ENCODE assay signal across 22 mouse cellular contexts in genomic region chr13:93891276-93891675, GRCm38 (mm10).
DNase-seq lines count a peak whose midpoint lies in the region; ATAC-seq and TF ChIP-seq lines count a peak whose summit lies in the region.
"Had no signal": no experiment of that assay in that cellular context is flagged by ENCODE, and none has a peak within 500 bp of the region (broad histone marks: within the 10 kb centered on the region; RNA-seq: fewer than 3 reads in every experiment).

No protein-coding gene starts in this region.

- peaks cover 43% of the 10 kb centered on the region for H3K4me1 ChIP-seq in heart, embryonic 10.5 days
- 0 out of 2 replicates have a peak, but pooled peaks cover 6% of the 10 kb centered on the region for H3K4me1 ChIP-seq in kidney, postnatal 0 days (replicated peaks; ENCODE audit: insufficient read depth, low read length)
- H3K4me1 ChIP-seq: forebrain, embryonic 15.5 days; hindbrain, embryonic 10.5 days had no signal

- H3K9ac ChIP-seq in kidney, postnatal 0 days (ENCODE audit: low read depth, low read length), result no peak overlapping the region
- H3K9ac ChIP-seq: embryonic facial prominence, embryonic 15.5 days; forebrain, embryonic 15.5 days; heart, embryonic 12.5 days had no signal

- H3K4me3 ChIP-seq in heart, embryonic 10.5 days, result no peak overlapping the region
- H3K4me3 ChIP-seq in kidney, postnatal 0 days (replicated peaks; ENCODE audit: low read depth, low read length), result no peak overlapping the region
- H3K4me3 ChIP-seq: embryonic facial prominence, embryonic 15.5 days; erythroblast, embryonic 14.5 days; forebrain, embryonic 15.5 days; heart, adult 2 months; heart, embryonic 12.5 days; hindbrain, embryonic 10.5 days had no signal

- H3K27me3 ChIP-seq in heart, embryonic 10.5 days (ENCODE audit: insufficient read depth, poor library complexity, severe bottlenecking), result no peaks in the 10 kb centered on the region
- H3K27me3 ChIP-seq in kidney, postnatal 0 days (ENCODE audit: insufficient read depth, low read length), result no peaks in the 10 kb centered on the region
- H3K27me3 ChIP-seq: embryonic facial prominence, embryonic 15.5 days; forebrain, embryonic 15.5 days; heart, embryonic 12.5 days had no signal

- TF ChIP-seq CTCF in kidney, postnatal 0 days (IDR thresholded peaks at IDR 0.05; ENCODE audit: low read depth), result no peak

- H3K36me3 ChIP-seq in heart, embryonic 10.5 days, result no peaks in the 10 kb centered on the region
- H3K36me3 ChIP-seq in kidney, postnatal 0 days (ENCODE audit: insufficient read depth, low read length), result no peaks in the 10 kb centered on the region
- H3K36me3 ChIP-seq: embryonic facial prominence, embryonic 15.5 days; forebrain, embryonic 15.5 days; G1E; heart, embryonic 12.5 days; hindbrain, embryonic 10.5 days had no signal

- peak; percentile 84 for ATAC-seq in kidney, postnatal 0 days (replicated peaks; ENCODE audit: low FRiP score, low read depth)
- ATAC-seq: CD4-positive, CD25-positive, alpha-beta regulatory T cell, adult 4 months; forebrain, embryonic 15.5 days had no signal

- WGBS in heart, embryonic 10.5 days, result 81% methylated on average over 6 of the region's 6 CpGs
- WGBS in kidney, postnatal 0 days, result 50% methylated on average over 6 of the region's 6 CpGs

- H3K9me3 ChIP-seq in heart, embryonic 10.5 days, result no peaks in the 10 kb centered on the region
- no peaks in the 10 kb centered on the region for H3K9me3 ChIP-seq in kidney, postnatal 0 days (replicated peaks; ENCODE audit: low read length)
- H3K9me3 ChIP-seq: embryonic facial prominence, embryonic 15.5 days; forebrain, embryonic 15.5 days; G1E; heart, embryonic 12.5 days; hindbrain, embryonic 10.5 days had no signal

- peak; percentile 31 for DNase-seq in heart, adult 11 months
- DNase-seq in heart, embryonic 10.5 days (ENCODE audit: low spot score), result no peak
- DNase-seq in kidney, adult 9 months, result peak; percentile 76
- DNase-seq in kidney, postnatal 0 days (ENCODE audit: low spot score), result no peak
- peak; percentile 37 to 66 for DNase-seq in kidney, postnatal 36 days
- DNase-seq in Muller cell, postnatal 12 days (ENCODE audit: inconsistent ontology term), result no peak
- no peak for DNase-seq in layer of hippocampus, postnatal 10 days (ENCODE audit: low spot score in 2 of 2)
- DNase-seq: adrenal gland, postnatal 10 days; B cell, adult 2 months; cerebellum, adult 11 months; cerebellum, adult 8-10 months; cerebellum, postnatal 14 days; embryo, embryonic 11 days; gastrocnemius, postnatal 10 days; heart, adult 2 months had no signal

- no peak overlapping the region for H3K4me2 ChIP-seq in kidney, postnatal 0 days (ENCODE audit: low read length)
- H3K4me2 ChIP-seq: embryonic facial prominence, embryonic 15.5 days; forebrain, embryonic 15.5 days; heart, embryonic 12.5 days had no signal

- H3K27ac ChIP-seq in heart, embryonic 10.5 days, result no peak overlapping the region
- peak overlapping the region; percentile 76 for H3K27ac ChIP-seq in kidney, postnatal 0 days
- H3K27ac ChIP-seq: embryonic facial prominence, embryonic 15.5 days; forebrain, embryonic 15.5 days; heart, adult 2 months; hindbrain, embryonic 10.5 days had no signal

Comparison
In these comparisons a context has a peak if more than half of its experiments do, and no peak if none do; other contexts are left out.
1. DNase-seq: peak in heart, adult 11 months (single experiment), kidney, adult 9 months (single experiment) and kidney, postnatal 36 days (2 of 2); none in heart, embryonic 10.5 days (single experiment), kidney, postnatal 0 days (single experiment), Muller cell, postnatal 12 days (single experiment) and layer of hippocampus, postnatal 10 days (0 of 2).